Mouse (Mus musculus) hindbrain, postnatal 0 days (tissue): ENCODE data around the gene Gtpbp2. TPM values are rescaled to one million over a fixed set of nuclear protein-coding genes. Genes with fewer than 3 reads are reported as not detected.

ENCODE experiments used
- ATAC-seq: fragments of 200-750 bp; cut with Nextera tagmentation; 2 replicates; pipeline ENCODE4 v1.8.0; 2017; ENCODE audit warnings: mild to moderate bottlenecking, moderate TSS enrichment, moderate library complexity
- DNase-seq: peaks from one replicate; pipeline ENCODE4 v3.0.0-alpha.2; 2015; ENCODE audit warnings: low spot score
- H3K27ac ChIP-seq: fragments of 300-500 bp; sonication (generic); 2 replicates; pipeline ENCODE4 v1.5.1; 2014; ENCODE audit warnings: mild to moderate bottlenecking
- H3K27me3 ChIP-seq: fragments of 300-500 bp; sonication (generic); 2 replicates; pipeline ENCODE4 v1.6.1; 2014; ENCODE audit warnings: low read length, mixed read lengths; ENCODE audit not compliant: insufficient read depth
- H3K36me3 ChIP-seq: fragments of 300-500 bp; sonication (generic); 2 replicates; pipeline ENCODE4 v1.6.1; 2014; ENCODE audit warnings: low read length, mixed read lengths; ENCODE audit not compliant: insufficient read depth
- H3K4me1 ChIP-seq: fragments of 300-500 bp; sonication (generic); 2 replicates; pipeline ENCODE4 v1.6.1; 2014; ENCODE audit warnings: antibody characterized with exemption, low read length, mixed read lengths; ENCODE audit not compliant: insufficient read depth
- H3K4me2 ChIP-seq: fragments of 300-500 bp; sonication (generic); 2 replicates; pipeline ENCODE4 v1.6.1; 2014; ENCODE audit warnings: low read depth, mild to moderate bottlenecking, low read length, moderate library complexity, mixed read lengths
- H3K4me3 ChIP-seq: fragments of 300-500 bp; sonication (generic); 2 replicates; pipeline ENCODE4 v1.5.1; 2014; ENCODE audit warnings: low read length
- H3K9ac ChIP-seq: fragments of 300-500 bp; sonication (generic); replicated peaks from 2 replicates; pipeline ENCODE4 v1.6.1; 2014; ENCODE audit warnings: mild to moderate bottlenecking, low read length, moderate library complexity, mixed read lengths
- H3K9me3 ChIP-seq: fragments of 300-500 bp; sonication (generic); 2 replicates; pipeline ENCODE4 v1.6.1; 2016; ENCODE audit warnings: low read length, mixed read lengths
- CTCF ChIP-seq: IDR thresholded peaks from 2 replicates; pipeline ENCODE4 v1.5.1; 2016; ENCODE audit warnings: antibody characterized with exemption, control low read depth, low read depth
- WGBS: fragments of 180-500 bp; shearing (Covaris S2); extraction: QIAGEN DNeasy Blood & Tissue Kit; methylation state at CpG from one replicate; pipeline ENCODE4 v1.1.7; 2014; 5-methylcytosine and 5-hydroxymethylcytosine counted together
- polyA plus RNA-seq: library from polyadenylated mRNA; unstranded; fragments of >200 nt; fragmentation: Nextera tagmentation; extraction: Ambion mirVana; gene quantifications from 2 replicates; pipeline ENCODE4 v1.2.1, GENCODE M21; 2015
- total RNA-seq: library from RNA; depleted of rRNA; stranded (reverse); fragments of >200 nt; gene quantifications from 2 replicates; pipeline ENCODE4 v1.2.3, GENCODE M21; 2014; rRNA removed

Gtpbp2 gene
- total and polyA plus RNA-seq, 2 experiments from 2014 or later: 25.8 to 94.8 TPM

DNA sequence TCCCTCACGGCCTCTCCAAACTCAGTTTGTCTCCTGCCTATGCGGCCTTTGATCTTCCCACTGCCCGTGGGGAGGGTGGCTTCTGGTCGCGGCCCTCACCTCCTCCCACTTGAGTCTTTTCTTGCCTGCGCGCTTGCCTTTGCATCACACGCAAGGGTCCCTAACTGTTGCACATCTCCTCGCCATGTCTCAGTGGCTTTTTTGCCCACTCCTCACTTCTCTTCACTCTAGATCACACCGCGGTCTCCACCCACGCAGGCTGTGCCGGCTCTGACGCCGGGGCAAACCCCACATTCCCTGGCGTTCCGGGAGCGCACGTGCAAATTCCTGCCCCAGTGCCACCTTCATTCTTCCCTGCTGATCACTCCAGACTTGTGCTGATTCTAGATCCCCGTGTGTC, 42.2 kb downstream of the Gtpbp2 start:
- H3K4me1 ChIP-seq: peaks cover 15% of the 10 kb centered on the region
- H3K9me3 ChIP-seq: no peaks in the 10 kb centered on the region
- peaks cover 25% of the 10 kb centered on the region for H3K36me3 ChIP-seq
- peak; percentile 54 for ATAC-seq
- WGBS: under 1% methylated on average over 20 of the region's 20 CpGs
- TF ChIP-seq CTCF: no peak
- peak overlapping the region; percentile 84 for H3K27ac ChIP-seq
- no peaks in the 10 kb centered on the region for H3K27me3 ChIP-seq
- peak overlapping the region; percentile 97 for H3K4me3 ChIP-seq
- H3K4me2 ChIP-seq: peak overlapping the region; percentile 89
- peak overlapping the region; percentile 82 for H3K9ac ChIP-seq
- peak; percentile 28 for DNase-seq

DNA sequence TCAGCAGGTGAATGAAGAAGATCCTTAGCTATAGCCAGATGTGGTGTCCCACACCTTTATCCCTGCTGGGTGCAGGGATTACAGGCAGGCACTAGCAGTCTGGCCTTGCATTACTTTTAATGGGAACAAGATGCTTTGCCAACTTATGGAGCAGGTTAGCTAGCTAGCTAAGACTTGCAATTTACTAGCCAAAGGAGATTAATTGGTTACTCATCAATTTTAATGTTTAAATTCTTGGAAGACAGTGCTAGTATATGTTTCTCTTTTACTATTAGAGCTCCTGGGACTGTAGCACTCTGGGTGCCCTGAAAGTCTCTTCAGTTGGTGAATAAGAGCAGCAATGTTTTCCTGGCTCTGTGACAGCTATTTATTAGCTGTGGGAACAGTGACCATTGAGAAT, 45.8 kb downstream of the Gtpbp2 start:
- ATAC-seq: no peak
- Histone ChIP-seq H3K4me1 (peaks cover 8% of the 10 kb centered on the region), H3K36me3 (peaks cover 49% of the 10 kb centered on the region), H3K4me3 (no peak overlapping the region), H3K27me3 (no peaks in the 10 kb centered on the region), H3K9ac (no peak overlapping the region), H3K27ac (no peak overlapping the region), H3K4me2 (no peak overlapping the region), H3K9me3 (no peaks in the 10 kb centered on the region)
- no peak for DNase-seq
- no peak for TF ChIP-seq CTCF

DNA sequence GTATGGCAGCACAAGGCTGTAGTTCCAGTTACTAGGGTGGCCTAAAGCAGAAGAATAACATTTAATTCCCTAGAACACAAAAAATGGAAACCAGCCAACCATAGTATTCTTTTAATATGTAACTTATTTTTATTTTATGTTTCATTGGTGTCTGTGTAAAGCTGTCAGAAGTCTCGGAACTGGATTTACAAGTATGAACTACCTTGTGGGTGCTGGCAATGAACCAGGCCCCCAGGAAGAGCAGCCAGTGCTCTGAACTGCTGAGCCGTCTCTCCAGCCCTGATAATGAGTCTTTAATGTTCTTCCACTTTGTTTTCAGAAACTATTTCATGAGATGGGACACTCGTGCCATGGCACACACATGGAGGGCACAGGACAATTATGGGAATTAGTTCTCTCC, 49.7 kb downstream of the Gtpbp2 start:
- no peak for DNase-seq
- no peaks in the 10 kb centered on the region for H3K27me3 ChIP-seq

More for the DNA sequence above, 49.7 kb downstream of the Gtpbp2 start:
- no peak overlapping the region for H3K4me2 ChIP-seq
- no peak for TF ChIP-seq CTCF
- no peak overlapping the region for H3K27ac ChIP-seq
- no peaks in the 10 kb centered on the region for H3K9me3 ChIP-seq
- 92% methylated on average over 3 of the region's 3 CpGs for WGBS
- no peak overlapping the region for H3K4me3 ChIP-seq
- H3K9ac ChIP-seq: no peak overlapping the region
- no peaks in the 10 kb centered on the region for H3K4me1 ChIP-seq
- no peak for ATAC-seq
- peaks cover 72% of the 10 kb centered on the region for H3K36me3 ChIP-seq

Other genes starting within 250 kb of the Gtpbp2 start
- 89.5 and 89.6 TPM in 2 replicates for gene Vegfa, start 128.7 kb upstream of the Gtpbp2 start, total RNA-seq
- gene Vegfa, start 128.7 kb upstream of the Gtpbp2 start, polyA plus RNA-seq: 4.1 and 4.8 TPM in 2 replicates
- gene Mrps18a, start 50.0 kb upstream of the Gtpbp2 start, total RNA-seq: 62.8 and 67.1 TPM in 2 replicates
- 165 and 169 TPM in 2 replicates for gene Mrps18a, start 50.0 kb upstream of the Gtpbp2 start, polyA plus RNA-seq
- 50.7 and 54.3 TPM in 2 replicates for gene Rsph9, start 16.8 kb upstream of the Gtpbp2 start, total RNA-seq
- gene Rsph9, start 16.8 kb upstream of the Gtpbp2 start, polyA plus RNA-seq: 74.7 and 80.0 TPM in 2 replicates
- gene Mad2l1bp, start 7.5 kb upstream of the Gtpbp2 start, total RNA-seq: 10.2 and 16.2 TPM in 2 replicates
- gene Mad2l1bp, start 7.5 kb upstream of the Gtpbp2 start, polyA plus RNA-seq: 17.2 and 17.5 TPM in 2 replicates
- 9.7 and 10.5 TPM in 2 replicates for gene Polh, start 41.6 kb downstream of the Gtpbp2 start, total RNA-seq
- 4.7 and 5.5 TPM in 2 replicates for gene Polh, start 41.6 kb downstream of the Gtpbp2 start, polyA plus RNA-seq
- gene Xpo5, start 41.8 kb downstream of the Gtpbp2 start, total RNA-seq: 54.5 and 56.9 TPM in 2 replicates
- 23.8 and 23.9 TPM in 2 replicates for gene Xpo5, start 41.8 kb downstream of the Gtpbp2 start, polyA plus RNA-seq
- gene Polr1c, start 87.0 kb downstream of the Gtpbp2 start, total RNA-seq: 45.9 and 61.1 TPM in 2 replicates
- gene Polr1c, start 87.0 kb downstream of the Gtpbp2 start, polyA plus RNA-seq: 58.7 and 61.7 TPM in 2 replicates
- gene Yipf3, start 87.0 kb downstream of the Gtpbp2 start, total RNA-seq: 22.2 and 26.9 TPM in 2 replicates
- 78.7 and 85.4 TPM in 2 replicates for gene Yipf3, start 87.0 kb downstream of the Gtpbp2 start, polyA plus RNA-seq
- gene Lrrc73, start 92.5 kb downstream of the Gtpbp2 start, total RNA-seq: 48.2 and 54.5 TPM in 2 replicates
- 27.2 and 28.0 TPM in 2 replicates for gene Lrrc73, start 92.5 kb downstream of the Gtpbp2 start, polyA plus RNA-seq
- 30.7 and 43.3 TPM in 2 replicates for gene Tjap1, start 122.0 kb downstream of the Gtpbp2 start, total RNA-seq
- gene Tjap1, start 122.0 kb downstream of the Gtpbp2 start, polyA plus RNA-seq: 19.5 and 19.9 TPM in 2 replicates
- 67.1 and 67.7 TPM in 2 replicates for gene Dlk2, start 136.4 kb downstream of the Gtpbp2 start, total RNA-seq
- 20.2 and 23.9 TPM in 2 replicates for gene Dlk2, start 136.4 kb downstream of the Gtpbp2 start, polyA plus RNA-seq
- gene Abcc10, start 167.3 kb downstream of the Gtpbp2 start, total RNA-seq: 12.8 and 16.4 TPM in 2 replicates
- 6.6 and 7.3 TPM in 2 replicates for gene Abcc10, start 167.3 kb downstream of the Gtpbp2 start, polyA plus RNA-seq
- 20.1 and 24.5 TPM in 2 replicates for gene Zfp318, start 222.7 kb downstream of the Gtpbp2 start, total RNA-seq
- 22.9 and 23.2 TPM in 2 replicates for gene Zfp318, start 222.7 kb downstream of the Gtpbp2 start, polyA plus RNA-seq